Mouse (Mus musculus) stomach, embryonic 15.5 days (tissue): ENCODE results near the gene Timm8a2. TPM values are rescaled to one million over a fixed set of nuclear protein-coding genes. Genes with fewer than 3 reads are reported as not detected.

Experiments used
- ATAC-seq: fragments of 200-750 bp; cut with Nextera tagmentation; 2 replicates; pipeline ENCODE4 v1.8.0; 2017; ENCODE audit warnings: low read depth, moderate number of reproducible peaks, moderate TSS enrichment; ENCODE audit not compliant: insufficient read depth, low FRiP score
- H3K27ac ChIP-seq: fragments of 300-500 bp; sonication (generic); 2 replicates; pipeline ENCODE4 v1.5.1; 2015; ENCODE audit warnings: mild to moderate bottlenecking, inconsistent platforms
- H3K27me3 ChIP-seq: fragments of 300-500 bp; sonication (generic); replicated peaks from 2 replicates; pipeline ENCODE4 v1.6.1; 2015; ENCODE audit warnings: inconsistent platforms
- H3K36me3 ChIP-seq: fragments of 300-500 bp; sonication (generic); 2 replicates; pipeline ENCODE4 v1.6.1; 2015; ENCODE audit warnings: inconsistent platforms
- H3K4me1 ChIP-seq: fragments of 300-500 bp; sonication (generic); 2 replicates; pipeline ENCODE4 v1.6.1; 2015; ENCODE audit warnings: inconsistent platforms
- H3K4me2 ChIP-seq: fragments of 300-500 bp; sonication (generic); 2 replicates; pipeline ENCODE4 v1.6.1; 2015; ENCODE audit warnings: mild to moderate bottlenecking, inconsistent platforms
- H3K4me3 ChIP-seq: fragments of 300-500 bp; sonication (generic); replicated peaks from 2 replicates; pipeline ENCODE4 v1.5.1; 2015; ENCODE audit warnings: inconsistent platforms
- H3K9ac ChIP-seq: fragments of 300-500 bp; sonication (generic); 2 replicates; pipeline ENCODE4 v1.6.1; 2015; ENCODE audit warnings: inconsistent platforms
- H3K9me3 ChIP-seq: fragments of 300-500 bp; sonication (generic); 2 replicates; pipeline ENCODE4 v1.6.1; 2016; ENCODE audit warnings: inconsistent platforms
- WGBS: fragments of 180-500 bp; shearing (Covaris S2); methylation state at CpG from one replicate; pipeline ENCODE4 v1.1.7; 2015; 5-methylcytosine and 5-hydroxymethylcytosine counted together
- polyA plus RNA-seq: library from polyadenylated mRNA; unstranded; fragments of >200 nt; fragmentation: Nextera tagmentation; extraction: Ambion mirVana; gene quantifications from 2 replicates; pipeline ENCODE4 v1.2.1, GENCODE M21; 2015

Gene Timm8a2
- polyA plus RNA-seq, 1 experiment from 2014 or later, result not detected

DNA sequence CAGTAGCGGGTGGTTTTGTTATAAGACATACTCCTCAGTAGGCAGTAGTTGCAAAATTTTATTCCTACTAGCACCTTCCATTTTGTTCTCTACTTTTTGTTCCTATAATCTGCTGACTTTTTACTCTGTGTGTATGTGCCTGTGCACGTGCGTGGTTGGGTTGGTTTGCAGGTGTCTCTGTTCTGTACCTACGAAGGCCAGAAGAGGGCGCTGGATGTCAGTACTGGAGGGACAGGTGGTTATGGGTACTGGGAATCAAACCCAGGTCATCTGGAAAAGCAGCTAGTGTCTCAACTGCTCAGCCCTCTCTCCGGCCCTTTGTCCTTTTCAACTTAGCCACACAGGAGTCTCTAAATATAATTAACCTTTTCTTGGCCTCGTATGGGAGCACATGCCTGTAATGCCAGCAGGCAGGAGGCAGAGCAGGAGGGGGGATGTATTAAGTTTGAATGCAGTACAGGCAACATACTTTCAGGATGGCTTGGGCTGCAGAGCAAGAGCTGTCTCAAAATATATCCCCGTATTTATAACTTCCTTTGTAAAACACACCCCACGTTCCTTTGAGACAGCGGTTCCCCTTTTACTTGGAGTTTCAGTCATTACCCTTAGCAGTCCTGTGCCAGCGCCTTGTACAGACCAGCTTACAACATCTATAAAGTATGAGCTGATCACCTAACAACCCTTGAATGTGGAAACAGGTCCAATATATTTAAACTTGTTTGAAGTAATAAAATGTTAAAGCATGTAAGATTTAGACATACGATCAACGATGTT, 4.6 kb downstream of the Timm8a2 start:
- no peaks in the 10 kb centered on the region for H3K9me3 ChIP-seq
- WGBS, result 82% methylated on average over 13 of the region's 13 CpGs
- H3K27me3 ChIP-seq, result no peaks in the 10 kb centered on the region
- no peak overlapping the region for H3K4me3 ChIP-seq
- no peak overlapping the region for H3K27ac ChIP-seq
- H3K4me2 ChIP-seq, result no peak overlapping the region
- H3K4me1 ChIP-seq, result no peaks in the 10 kb centered on the region
- ATAC-seq, result no peak
- no peak overlapping the region for H3K9ac ChIP-seq
- H3K36me3 ChIP-seq, result no peaks in the 10 kb centered on the region

DNA sequence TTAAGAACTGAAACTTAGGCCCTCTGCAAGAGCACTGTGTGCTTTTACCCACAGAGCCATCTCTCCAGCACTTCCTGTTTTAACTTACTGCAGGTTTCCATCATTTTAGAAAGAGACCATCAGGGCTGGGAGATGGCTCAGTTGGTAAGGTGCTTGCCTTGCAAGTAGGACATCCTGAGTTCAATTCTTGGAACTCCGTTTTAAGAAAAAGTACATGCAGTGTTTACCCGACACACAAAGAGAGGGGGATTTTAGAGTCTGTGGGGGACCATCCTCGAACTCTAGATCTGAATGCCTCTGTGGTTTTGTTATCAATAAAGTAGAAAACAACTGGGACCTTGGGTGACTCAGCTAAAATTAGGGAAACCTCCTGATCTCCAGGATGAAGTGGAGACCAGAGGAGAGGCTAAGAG, 6.9 kb downstream of the Timm8a2 start:
- no peaks in the 10 kb centered on the region for H3K4me1 ChIP-seq
- H3K4me2 ChIP-seq, result no peak overlapping the region
- no peak overlapping the region for H3K27ac ChIP-seq
- ATAC-seq, result no peak
- no peaks in the 10 kb centered on the region for H3K27me3 ChIP-seq
- 86% methylated on average over 3 of the region's 3 CpGs for whole genome bisulfite sequencing
- no peak overlapping the region for H3K4me3 ChIP-seq
- H3K9ac ChIP-seq, result no peak overlapping the region
- no peaks in the 10 kb centered on the region for H3K36me3 ChIP-seq
- no peaks in the 10 kb centered on the region for H3K9me3 ChIP-seq

DNA sequence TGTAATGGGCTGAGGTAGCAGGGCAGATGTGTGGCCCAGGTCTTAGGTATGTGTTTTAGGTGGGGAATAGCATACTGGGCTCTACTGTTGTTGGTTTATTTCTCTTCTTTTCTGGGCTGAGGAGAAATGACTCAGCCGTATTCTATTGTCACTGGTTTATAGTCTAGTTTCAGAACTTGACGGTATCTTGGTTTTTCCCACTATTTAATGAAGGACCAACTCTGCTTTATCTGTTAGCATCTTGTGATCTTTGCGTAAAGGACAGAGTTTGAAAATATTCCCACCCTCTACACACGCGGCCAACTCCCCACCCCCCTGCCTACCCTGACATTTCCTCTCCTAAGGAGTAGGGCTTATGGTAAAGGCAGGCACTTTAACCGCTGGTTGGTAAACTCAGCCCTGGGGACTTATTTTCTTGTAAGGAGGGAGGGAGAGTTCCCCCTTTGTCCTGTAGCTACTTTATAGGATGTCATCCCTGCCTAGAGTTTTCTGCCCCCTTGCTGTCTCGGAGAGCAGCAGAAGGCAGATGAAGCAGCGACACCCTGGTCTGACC, 7.7 kb downstream of the Timm8a2 start:
- Histone ChIP-seq H3K9me3 (no peaks in the 10 kb centered on the region), H3K4me2 (no peak overlapping the region), H3K36me3 (no peaks in the 10 kb centered on the region), H3K4me1 (no peaks in the 10 kb centered on the region), H3K27me3 (no peaks in the 10 kb centered on the region), H3K4me3 (no peak overlapping the region), H3K9ac (no peak overlapping the region), H3K27ac (no peak overlapping the region)
- no peak for ATAC-seq
- 68% methylated on average over 8 of the region's 8 CpGs for WGBS

DNA sequence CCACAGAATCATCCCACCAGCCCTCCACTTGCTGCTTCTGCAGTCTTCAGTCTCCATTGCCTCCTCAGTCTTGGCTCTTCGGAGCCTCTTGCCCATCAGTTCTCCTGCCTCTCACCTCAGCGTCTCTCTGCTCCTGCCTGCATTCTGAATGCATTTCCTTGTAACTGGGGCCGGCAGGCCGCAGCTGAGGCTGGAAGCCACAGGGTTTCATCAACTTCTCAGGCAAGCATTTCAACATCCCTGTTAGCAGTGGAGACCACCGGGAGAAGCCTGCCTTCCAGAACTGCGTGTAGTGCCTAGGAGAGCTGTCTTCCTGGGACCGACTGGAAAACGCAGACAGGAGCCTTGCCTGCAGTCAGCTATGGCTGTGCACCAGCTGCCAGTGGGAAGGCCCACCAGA, 13.3 kb downstream of the Timm8a2 start:
- Histone ChIP-seq H3K4me3 (no peak overlapping the region), H3K27me3 (no peaks in the 10 kb centered on the region), H3K36me3 (no peaks in the 10 kb centered on the region), H3K9ac (no peak overlapping the region), H3K4me1 (no peaks in the 10 kb centered on the region), H3K9me3 (no peaks in the 10 kb centered on the region), H3K4me2 (no peak overlapping the region), H3K27ac (no peak overlapping the region)
- WGBS, result 80% methylated on average over 8 of the region's 8 CpGs
- no peak for ATAC-seq

DNA sequence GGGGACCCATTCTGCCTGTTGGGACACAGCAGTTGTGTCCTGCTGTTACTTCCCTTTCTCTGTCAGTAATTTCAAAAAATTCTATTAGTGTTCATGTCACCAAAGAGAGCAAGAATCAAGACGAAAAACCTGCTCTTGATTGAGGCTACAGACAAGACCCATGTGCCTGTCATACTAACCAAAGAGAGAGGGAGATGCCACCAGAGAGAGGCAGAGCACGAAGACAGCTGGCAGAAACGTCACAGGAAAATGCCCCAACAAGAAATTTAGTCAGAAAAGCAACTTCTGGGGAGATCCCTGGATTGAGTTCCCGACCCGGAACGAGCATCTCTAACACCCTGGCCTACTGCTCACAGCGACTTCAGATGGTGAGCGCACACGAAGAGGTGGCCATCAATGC, 14.3 kb downstream of the Timm8a2 start:
- WGBS, result 88% methylated on average over 9 of the region's 9 CpGs
- ATAC-seq, result no peak

DNA sequence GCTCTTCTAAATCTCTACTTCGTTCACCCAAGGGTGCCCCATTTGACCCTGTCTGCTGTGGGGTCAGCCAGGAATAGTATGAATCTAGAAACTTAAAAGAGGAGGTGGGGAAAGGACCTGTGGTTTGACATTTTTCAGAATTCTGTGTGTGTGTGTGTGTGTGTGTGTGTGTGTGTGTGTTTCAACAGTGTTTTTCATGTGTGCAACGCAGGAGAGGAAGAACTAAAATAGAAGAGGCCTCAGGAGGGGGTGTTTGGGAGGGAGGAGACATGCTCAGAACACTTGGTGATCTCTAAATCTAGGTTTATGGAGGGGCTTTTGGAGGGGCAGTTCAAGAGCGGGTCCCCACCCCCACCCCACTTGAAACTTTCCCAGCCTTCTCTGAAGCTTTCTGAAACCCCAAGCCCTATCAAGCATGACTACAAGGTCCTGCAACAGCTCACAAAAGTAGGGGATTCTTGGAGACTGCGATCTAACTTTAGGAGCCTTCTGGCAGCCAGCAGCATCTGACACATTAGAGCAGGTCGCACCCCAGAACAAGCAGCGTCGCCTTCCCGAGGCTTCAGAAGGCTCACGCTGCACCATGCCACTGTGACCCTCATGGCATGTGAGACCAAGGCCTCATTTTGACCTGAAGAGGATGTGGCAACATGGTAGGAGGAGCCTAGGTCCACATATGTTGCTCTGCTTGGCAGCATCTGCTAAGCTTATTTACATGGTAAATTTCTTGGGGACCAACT, 18.6 kb downstream of the Timm8a2 start:
- ATAC-seq, result no peak
- no peaks in the 10 kb centered on the region for H3K36me3 ChIP-seq
- 77% methylated on average over 9 of the region's 9 CpGs for WGBS

More for the DNA sequence above, 14.3 kb downstream of the Timm8a2 start:
- H3K9ac ChIP-seq, result no peak overlapping the region
- no peak overlapping the region for H3K27ac ChIP-seq
- H3K9me3 ChIP-seq, result no peaks in the 10 kb centered on the region
- no peak overlapping the region for H3K4me3 ChIP-seq
- no peaks in the 10 kb centered on the region for H3K36me3 ChIP-seq
- H3K4me2 ChIP-seq, result no peak overlapping the region
- H3K4me1 ChIP-seq, result no peaks in the 10 kb centered on the region
- no peaks in the 10 kb centered on the region for H3K27me3 ChIP-seq

DNA sequence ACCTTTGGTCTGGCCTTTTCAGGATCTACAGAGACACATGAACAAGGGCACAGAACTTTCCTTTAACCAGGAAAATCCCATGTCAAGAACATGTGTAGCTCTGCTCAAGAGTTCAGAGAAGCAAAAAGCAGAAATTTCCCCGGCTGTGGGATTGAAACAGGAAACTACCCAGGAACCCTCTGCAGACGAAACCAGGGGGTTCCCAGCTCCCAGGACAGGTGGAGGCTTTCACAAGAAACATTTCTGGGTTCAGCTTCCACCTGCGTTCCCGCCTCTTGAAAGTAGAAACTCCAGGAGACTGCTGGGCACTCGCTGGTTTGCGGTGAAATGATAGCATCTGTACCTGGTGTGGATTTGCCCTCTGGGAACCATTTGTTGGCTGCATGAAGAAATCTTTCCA, 22.4 kb downstream of the Timm8a2 start:
- no peak overlapping the region for H3K27ac ChIP-seq
- no peak for ATAC-seq
- H3K4me3 ChIP-seq, result no peak overlapping the region
- H3K9ac ChIP-seq, result no peak overlapping the region
- H3K4me2 ChIP-seq, result no peak overlapping the region
- 67% methylated on average over 6 of the region's 6 CpGs for WGBS
- H3K36me3 ChIP-seq, result no peaks in the 10 kb centered on the region
- no peaks in the 10 kb centered on the region for H3K9me3 ChIP-seq
- H3K4me1 ChIP-seq, result no peaks in the 10 kb centered on the region; the same call in 1 of the 2 replicates
- H3K27me3 ChIP-seq, result no peaks in the 10 kb centered on the region

More for the DNA sequence above, 18.6 kb downstream of the Timm8a2 start:
- Histone ChIP-seq H3K9me3 (no peaks in the 10 kb centered on the region), H3K4me3 (no peak overlapping the region), H3K9ac (no peak overlapping the region), H3K4me2 (no peak overlapping the region), H3K4me1 (no peaks in the 10 kb centered on the region), H3K27me3 (no peaks in the 10 kb centered on the region), H3K27ac (no peak overlapping the region)

DNA sequence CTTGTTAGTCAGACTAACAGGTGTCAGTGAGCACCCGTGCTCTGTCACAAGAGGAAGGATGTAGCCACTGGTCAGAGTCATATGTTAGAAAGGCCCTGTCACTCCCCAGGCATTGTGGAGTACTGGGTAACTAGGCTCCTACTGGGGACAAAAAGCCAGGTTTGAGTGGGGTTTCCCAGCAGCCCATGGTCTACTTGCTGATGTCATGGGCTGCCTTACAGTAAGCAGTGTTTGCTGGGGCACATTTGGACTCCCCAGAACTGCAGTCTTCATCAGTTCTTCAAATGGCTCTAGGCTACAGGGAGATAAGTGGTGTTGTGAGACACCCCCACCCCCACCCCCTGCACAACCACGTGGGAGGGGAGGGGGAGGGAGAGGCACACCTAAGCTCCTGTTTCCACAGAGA, 23.5 kb downstream of the Timm8a2 start:
- 26% methylated on average over 2 of the region's 2 CpGs for WGBS
- Histone ChIP-seq H3K4me2 (no peak overlapping the region), H3K4me1 (no peaks in the 10 kb centered on the region; the same call in 1 of the 2 replicates), H3K27me3 (no peaks in the 10 kb centered on the region), H3K9ac (no peak overlapping the region), H3K27ac (no peak overlapping the region), H3K36me3 (no peaks in the 10 kb centered on the region), H3K4me3 (no peak overlapping the region), H3K9me3 (no peaks in the 10 kb centered on the region)
- ATAC-seq, result no peak

DNA sequence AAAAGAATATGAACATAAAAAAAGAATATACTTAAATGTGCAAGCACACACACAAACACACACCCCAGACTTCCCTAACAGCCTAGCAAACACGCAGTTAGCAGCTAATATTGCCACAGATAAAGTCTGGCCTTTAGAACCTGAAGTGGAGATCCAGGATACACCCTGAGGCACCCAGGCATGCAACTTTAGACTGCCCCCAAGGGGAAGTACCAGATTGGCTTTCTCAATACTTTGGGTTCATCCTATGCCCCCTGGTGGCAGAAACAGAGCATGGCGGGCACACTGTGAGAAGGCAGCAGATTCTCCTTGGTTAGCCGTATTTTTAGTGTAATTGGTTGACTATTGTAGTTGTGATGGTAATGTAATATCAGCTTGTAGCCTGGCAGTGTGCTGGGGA, 26.2 kb downstream of the Timm8a2 start:
- Histone ChIP-seq H3K9me3 (no peaks in the 10 kb centered on the region), H3K27ac (no peak overlapping the region), H3K9ac (no peak overlapping the region), H3K4me2 (no peak overlapping the region), H3K4me3 (no peak overlapping the region), H3K36me3 (no peaks in the 10 kb centered on the region), H3K27me3 (no peaks in the 10 kb centered on the region), H3K4me1 (no peaks in the 10 kb centered on the region; the same call in 1 of the 2 replicates)
- 10% methylated on average over 3 of the region's 3 CpGs for WGBS
- ATAC-seq, result peak; percentile 50

DNA sequence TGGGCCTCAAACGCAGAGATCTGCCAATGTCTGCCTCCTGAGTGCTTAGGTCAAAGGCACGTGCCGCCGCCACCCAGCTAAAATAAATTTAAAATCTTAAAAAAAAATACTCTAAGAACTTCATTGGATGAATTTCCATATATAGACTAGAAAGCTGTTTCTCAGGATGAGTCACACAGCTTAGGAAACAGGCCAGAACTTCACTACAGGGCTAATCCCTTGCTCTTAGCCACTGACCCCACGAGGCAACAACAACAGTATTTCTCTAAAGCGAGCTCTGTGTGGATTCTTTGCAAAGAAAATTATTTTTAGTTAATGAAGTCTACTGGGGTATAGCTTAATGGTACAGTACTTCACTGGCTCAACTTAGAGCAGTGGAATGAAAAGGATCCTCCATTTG, 26.9 kb downstream of the Timm8a2 start:
- H3K4me1 ChIP-seq, result no peaks in the 10 kb centered on the region; the same call in 1 of the 2 replicates
- H3K36me3 ChIP-seq, result no peaks in the 10 kb centered on the region
- 68% methylated on average over 6 of the region's 6 CpGs for WGBS
- no peak overlapping the region for H3K4me3 ChIP-seq
- no peak overlapping the region for H3K4me2 ChIP-seq
- H3K27me3 ChIP-seq, result no peaks in the 10 kb centered on the region
- no peak for ATAC-seq
- no peak overlapping the region for H3K9ac ChIP-seq
- no peaks in the 10 kb centered on the region for H3K9me3 ChIP-seq
- H3K27ac ChIP-seq, result no peak overlapping the region

DNA sequence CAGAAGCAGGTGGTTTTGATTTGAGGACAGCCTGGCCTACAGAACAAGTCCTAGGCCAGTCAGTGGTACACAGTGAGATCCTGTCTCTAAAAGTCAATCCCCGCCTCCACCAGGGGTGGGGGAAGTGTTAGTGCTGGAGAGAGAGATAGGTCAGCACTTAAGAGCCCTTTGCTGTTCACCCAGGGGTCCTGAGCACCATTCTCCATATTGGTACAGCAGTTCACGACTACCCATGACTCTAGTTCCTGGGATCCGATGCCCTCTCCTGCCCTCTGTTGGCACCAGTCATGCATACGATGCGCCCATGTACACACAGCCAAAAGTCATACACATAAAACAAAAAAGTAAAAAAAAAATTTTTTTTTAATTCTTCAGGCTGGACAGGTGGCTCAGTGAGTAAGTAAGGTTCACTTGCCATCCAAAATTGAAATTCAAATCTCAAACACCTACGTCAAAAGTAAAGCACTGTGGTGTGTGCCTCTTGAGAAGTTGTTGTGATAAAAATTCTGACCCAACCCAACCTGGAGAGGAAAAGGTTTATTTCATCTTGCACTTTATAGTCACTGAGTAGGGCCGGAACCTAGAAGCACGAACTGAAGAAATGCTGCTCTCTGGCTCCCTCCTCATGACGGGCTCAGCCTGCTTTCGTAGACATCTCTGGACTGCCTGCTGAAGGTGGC, 28.1 kb downstream of the Timm8a2 start:
- no peak overlapping the region for H3K9ac ChIP-seq
- no peak overlapping the region for H3K4me3 ChIP-seq
- H3K4me2 ChIP-seq, result no peak overlapping the region
- H3K4me1 ChIP-seq, result no peaks in the 10 kb centered on the region; the same call in 1 of the 2 replicates
- no peaks in the 10 kb centered on the region for H3K9me3 ChIP-seq
- H3K27ac ChIP-seq, result no peak overlapping the region
- H3K27me3 ChIP-seq, result no peaks in the 10 kb centered on the region
- 86% methylated on average over 10 of the region's 10 CpGs for WGBS
- no peaks in the 10 kb centered on the region for H3K36me3 ChIP-seq
- ATAC-seq, result no peak

DNA sequence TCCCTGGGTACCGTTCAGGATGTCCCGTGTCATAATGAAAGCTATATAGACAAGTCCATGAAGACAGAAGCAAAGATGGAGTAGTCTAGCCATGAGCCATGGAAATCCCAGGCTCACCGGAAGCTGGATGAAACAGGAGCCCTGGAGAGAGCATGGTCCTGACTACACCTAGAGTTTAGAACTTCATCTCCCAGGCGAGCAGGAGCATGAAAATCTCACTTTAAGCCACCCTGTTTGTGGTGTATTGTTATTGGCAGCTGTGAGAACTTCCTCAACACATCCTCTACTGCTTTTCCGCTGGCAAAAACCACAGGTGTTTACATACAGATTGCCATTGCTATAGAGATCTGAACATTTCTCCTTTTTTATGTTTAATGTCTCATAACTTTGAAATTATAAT, 29.1 kb downstream of the Timm8a2 start:
- no peak overlapping the region for H3K4me2 ChIP-seq
- WGBS, result 66% methylated on average over 5 of the region's 5 CpGs
- ATAC-seq, result no peak
- no peaks in the 10 kb centered on the region for H3K9me3 ChIP-seq
- H3K36me3 ChIP-seq, result no peaks in the 10 kb centered on the region
- H3K4me3 ChIP-seq, result no peak overlapping the region
- no peaks in the 10 kb centered on the region for H3K27me3 ChIP-seq
- H3K4me1 ChIP-seq, result no peaks in the 10 kb centered on the region; the same call in 1 of the 2 replicates
- no peak overlapping the region for H3K27ac ChIP-seq
- H3K9ac ChIP-seq, result no peak overlapping the region
